Mouse (Mus musculus): ENCODE measurements around the gene Abl1.
"Not testable (repeated sequence)": the region's sequence is repeated elsewhere in the genome, so short reads cannot be mapped to it uniquely, and the experiment has no call there.

The Abl1 gene

DNA sequence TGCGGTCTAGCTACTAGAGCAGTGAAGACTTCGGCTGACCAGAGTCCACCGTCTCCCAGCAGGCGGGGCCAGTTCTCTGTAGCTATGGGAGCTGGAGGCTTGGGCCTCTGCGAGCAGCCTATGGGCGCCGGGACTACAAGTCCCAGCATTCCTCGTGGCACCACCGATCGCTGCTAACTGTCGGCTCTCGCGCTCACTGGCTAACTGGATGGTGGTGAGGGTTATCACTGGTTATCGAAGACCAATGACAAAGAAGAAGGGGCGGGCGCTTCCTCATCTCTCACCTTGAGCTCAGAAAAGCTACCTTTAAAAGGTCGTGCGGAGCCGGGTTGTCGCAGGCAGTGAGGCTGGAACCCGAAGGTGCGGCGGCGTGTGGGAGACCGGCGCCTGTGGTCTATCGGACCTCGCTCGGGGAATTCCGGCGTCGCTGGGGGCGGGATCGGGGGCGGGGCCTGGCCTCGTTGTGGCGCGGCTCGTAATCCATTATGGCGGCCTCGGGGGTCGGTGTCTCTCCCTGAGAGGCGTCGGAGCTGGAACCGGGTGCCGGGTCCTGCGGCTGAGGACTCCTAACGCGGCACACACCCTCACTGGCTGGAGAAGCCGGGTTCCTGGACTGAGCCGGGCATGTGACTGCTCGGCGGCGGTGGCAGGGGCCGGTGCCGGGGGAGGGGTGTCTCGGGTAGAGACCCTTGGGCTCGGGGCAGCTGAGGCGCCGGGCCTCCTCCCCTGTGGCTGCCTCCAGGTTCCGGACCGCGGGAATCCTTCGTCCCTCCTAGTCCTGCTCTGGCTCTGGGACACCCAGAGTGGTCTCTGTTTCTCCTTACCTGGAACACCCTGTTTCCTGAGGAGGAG lies at the start of gene Abl1:
Gene Abl1 (plus strand): TSS at position 303 of the 852 bp plus-strand sequence.
- peak; percentile 97 for DNase-seq

DNA sequence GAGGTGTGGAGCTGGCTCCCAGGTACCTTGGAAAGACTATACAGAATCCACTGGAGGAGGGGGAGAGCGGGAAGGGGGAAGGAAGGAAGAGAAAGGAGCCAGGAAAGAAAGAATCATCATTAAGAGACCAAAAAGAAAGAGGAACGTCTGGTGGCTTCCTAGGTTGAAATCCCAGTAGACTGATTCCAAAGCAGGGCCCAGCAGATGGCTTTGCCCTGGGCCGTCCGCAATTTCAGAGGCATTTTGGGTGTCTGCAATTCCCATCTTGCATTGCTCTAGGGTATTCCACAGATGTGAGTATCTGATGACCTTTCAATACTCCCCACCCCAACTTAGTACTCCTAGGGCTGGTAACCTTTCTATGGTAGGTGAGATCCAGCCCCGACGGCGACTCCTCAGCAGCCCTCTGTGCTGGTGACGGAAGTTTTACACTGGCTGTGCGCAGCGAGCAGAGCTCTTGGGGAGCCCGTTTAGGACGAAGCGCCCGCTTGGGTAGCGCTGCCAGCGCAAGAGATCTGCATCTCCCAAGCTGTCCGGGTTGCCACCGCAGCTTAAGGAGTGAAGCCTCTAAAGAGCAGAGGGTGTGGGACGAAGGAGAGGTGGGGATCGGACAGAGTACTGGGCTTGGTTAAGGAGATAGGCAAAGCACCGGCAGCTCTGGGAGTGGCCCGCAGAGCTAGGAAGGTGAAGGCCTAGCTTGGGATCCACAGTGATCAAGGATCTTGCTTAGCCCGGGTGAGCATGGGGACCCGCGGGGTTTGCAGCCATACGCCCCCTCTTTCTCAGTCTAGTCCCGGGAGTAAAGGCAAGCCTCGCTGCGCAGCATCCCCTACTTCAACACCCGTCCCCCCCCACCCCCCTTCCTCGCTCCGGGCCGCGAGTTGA lies 49.4 kb upstream of the Abl1 start:
- no peak for DNase-seq

DNA sequence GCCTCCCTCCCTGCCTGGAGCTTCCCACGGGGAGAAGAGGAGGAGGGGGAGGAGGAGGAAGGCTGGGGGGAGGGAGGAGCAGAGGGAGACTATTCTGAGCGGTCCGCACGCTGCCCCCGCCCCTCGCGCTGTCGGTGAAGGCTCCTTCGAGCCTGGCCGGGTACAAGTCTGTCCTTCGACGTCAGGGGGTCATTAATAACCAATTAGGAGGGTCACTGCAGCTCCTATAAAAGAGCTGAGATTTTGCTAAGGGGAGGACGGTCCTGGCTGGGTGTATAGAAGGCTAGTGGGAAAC lies 48.8 kb upstream of the Abl1 start:
- DNase-seq: no peak

- DNase-seq: no peak
Observed at GRCm38 (mm10) chr2:31639901-31640608, 48.1 kb upstream of the Abl1 start, which contains the start of gene Prdm12. Prdm12 (plus strand) TSS chr2:31640037.

- no peak for DNase-seq
Observed at GRCm38 (mm10) chr2:31640609-31641507, 47.3 kb upstream of the Abl1 start.

DNA sequence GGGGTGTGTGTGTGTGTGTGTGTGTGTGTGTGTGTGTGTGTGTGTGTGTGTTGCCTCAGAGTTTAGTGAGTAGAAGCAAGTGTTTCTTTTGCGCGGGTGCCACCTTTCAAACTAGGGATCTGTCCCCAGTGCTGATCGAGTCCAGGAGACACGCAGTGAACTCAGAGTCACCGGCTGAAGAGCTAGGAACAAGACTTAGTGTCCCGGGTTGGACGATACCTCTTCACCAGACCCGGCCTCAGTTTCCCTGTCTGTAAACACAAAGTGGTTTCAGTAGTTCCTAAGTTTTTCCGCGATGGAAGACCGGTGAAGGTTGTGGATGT lies 46.7 kb upstream of the Abl1 start:
- no peak for DNase-seq

- DNase-seq: no peak
Observed at GRCm38 (mm10) chr2:31641929-31642328, 46.2 kb upstream of the Abl1 start.

- DNase-seq: peak; percentile 31
Observed at GRCm38 (mm10) chr2:31653971-31654853, 34.0 kb upstream of the Abl1 start.

DNA sequence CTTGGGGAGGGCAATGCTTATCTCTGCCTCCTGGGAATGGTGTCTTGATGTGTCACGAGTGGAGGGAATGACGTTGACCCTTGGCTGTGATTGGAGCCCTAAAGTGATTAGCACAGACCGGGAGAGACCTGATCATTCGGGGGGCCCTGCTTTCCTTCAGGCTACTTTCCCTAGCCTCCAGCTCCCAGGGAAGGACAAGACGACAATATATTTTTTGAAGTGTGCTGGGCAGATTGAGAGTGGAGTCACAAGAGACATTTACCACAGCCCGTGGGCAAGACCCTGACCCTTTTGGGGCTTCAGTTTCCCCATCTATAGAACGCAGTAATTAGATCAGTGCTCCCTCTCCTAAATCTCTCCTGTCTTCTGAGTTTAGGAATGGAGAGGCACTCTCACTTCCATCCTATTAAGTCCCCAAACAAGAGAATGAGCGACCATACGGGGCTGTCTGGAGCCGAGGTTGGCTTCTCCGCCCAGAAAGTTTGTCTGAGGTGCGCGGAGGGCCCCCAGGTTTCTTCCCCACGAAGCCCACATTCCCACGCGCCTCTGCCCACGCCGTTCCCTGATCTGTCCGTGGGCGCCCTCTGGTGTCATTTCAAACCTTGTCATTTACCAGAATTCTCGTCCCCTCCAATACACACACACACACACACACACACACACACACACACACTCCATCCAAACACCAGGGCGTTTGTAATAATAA lies 33.2 kb upstream of the Abl1 start:
- DNase-seq: peak; percentile 75

DNA sequence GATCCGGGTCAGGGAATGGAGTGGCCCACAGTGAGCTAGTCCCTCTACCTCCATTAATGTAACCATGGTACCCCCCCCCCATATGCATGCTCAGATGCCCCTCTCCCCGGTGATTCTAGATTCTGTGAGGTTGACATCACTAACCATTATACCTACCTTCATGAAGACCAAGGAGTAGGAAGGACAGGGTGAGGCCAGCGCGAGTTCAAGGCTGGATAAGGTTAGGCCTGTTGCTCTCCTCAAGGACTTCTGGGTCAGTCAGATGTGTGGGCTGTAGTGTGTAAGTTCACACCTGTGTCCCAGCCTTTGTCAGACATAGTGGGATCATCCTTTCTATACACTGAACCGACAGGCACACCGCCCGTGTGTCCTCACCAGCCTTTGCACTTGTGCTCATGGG lies 31.8 kb upstream of the Abl1 start:
- no peak for DNase-seq

GRCm38 (mm10) chr2:31662939-31663803 lies 25.0 kb upstream of the Abl1 start:
- no peak for DNase-seq

DNA sequence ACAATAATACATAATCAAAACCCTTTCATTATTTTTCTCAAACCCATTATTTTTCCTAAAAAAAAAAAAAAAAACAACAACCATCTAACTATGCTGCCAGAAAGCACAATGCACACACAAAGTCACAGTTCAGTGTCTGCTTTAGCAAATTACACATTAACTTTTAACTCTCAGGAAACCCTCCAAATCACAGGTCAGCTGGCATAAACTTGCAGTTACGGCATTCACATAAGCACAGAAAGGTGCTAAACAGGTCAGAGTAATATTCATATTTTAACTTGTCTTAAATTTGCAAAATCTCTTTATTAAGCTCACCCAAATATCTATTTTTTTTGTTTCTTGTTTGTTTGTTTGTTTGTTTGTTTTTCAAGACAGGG lies 24.4 kb upstream of the Abl1 start:
- DNase-seq: no peak

- peak; percentile 69 for DNase-seq
Observed at GRCm38 (mm10) chr2:31667332-31667731, 20.8 kb upstream of the Abl1 start.

- peak; percentile 94 for DNase-seq
Observed at GRCm38 (mm10) chr2:31670551-31671035, 17.6 kb upstream of the Abl1 start, which contains the start of gene Exosc2. Exosc2 (plus strand) TSS chr2:31670715.

DNA sequence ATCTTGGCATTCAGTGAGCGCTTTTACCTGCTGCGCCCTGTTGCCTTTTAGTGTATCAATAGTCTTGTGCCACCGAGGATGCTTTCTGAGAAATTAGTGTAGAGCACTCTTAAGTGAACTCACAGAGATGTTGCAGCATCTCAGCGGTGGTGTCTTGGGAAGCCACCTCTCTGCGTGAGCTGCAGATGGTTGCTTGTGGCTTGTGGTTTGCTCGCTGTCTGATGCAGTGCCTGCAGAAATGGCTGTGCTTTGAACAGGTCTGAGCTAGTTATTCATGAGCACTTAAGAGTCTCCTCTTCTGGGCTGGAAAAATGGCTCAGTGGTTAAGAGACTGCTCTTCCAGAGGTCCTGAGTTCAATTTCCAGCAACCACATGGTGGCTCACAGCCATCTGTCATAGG lies 9.5 kb upstream of the Abl1 start:
- no peak for DNase-seq

- DNase-seq: not testable (repeated sequence)
Observed at GRCm38 (mm10) chr2:31681051-31681707, 7.0 kb upstream of the Abl1 start.

DNA sequence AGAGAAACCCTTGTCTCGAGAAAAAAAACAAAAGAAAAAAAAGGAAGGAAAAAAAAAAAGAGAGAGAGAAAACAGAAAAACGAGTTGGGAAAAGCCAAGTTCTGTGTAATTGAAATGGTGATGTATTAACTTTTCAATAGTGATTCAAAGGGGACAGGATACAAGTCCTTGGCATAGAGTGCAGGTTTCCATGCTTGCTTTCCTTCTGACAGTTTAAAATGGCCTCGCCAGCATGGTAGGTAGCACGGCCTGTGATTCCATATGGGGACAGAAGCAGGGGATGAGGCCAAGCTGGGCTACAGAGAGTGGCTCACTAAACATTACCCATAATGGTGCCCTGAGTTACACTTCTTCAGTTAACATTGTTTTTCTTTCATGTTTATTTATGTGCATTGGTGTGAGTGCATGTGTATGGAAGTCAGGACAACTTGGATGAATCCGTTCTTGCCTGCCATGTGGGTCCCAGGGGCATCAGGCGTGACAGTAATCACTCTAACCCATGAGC lies 6.4 kb upstream of the Abl1 start:
- no peak for DNase-seq

GRCm38 (mm10) chr2:31683666-31684065 lies 4.5 kb upstream of the Abl1 start:
- peak; percentile 82 for DNase-seq

- peak; percentile 35 for DNase-seq
Observed at GRCm38 (mm10) chr2:31689045-31689444, 869 bp downstream of the Abl1 start.
